Mouse (Mus musculus): ENCODE data around the gene Kif5c.

Gene Kif5c

GRCm38 (mm10) chr2:49745094-49745781, 126.1 kb downstream of the Kif5c start:
- DNase-seq (ENCODE audit: low spot score in 2 of 2), result no peak

GRCm38 (mm10) chr2:49746947-49747346, 127.8 kb downstream of the Kif5c start:
- peak in 1 of 2 experiments; percentile 38 for DNase-seq (ENCODE audit: low spot score in 2 of 2)

GRCm38 (mm10) chr2:49747670-49748069, 128.6 kb downstream of the Kif5c start:
- no peak for DNase-seq (ENCODE audit: low spot score in 2 of 2)

- no peak for DNase-seq (ENCODE audit: low spot score in 2 of 2)
Observed at GRCm38 (mm10) chr2:49748628-49749342, 129.7 kb downstream of the Kif5c start.

- no peak for DNase-seq (ENCODE audit: low spot score in 2 of 2)
Observed at GRCm38 (mm10) chr2:49749730-49750576, 130.9 kb downstream of the Kif5c start.

GRCm38 (mm10) chr2:49751544-49752210, 132.6 kb downstream of the Kif5c start:
- no peak for DNase-seq (ENCODE audit: low spot score in 2 of 2)

GRCm38 (mm10) chr2:49752211-49752607, 133.1 kb downstream of the Kif5c start:
- no peak for DNase-seq (ENCODE audit: low spot score in 2 of 2)

GRCm38 (mm10) chr2:49753062-49753461, 134.0 kb downstream of the Kif5c start:
- DNase-seq (ENCODE audit: low spot score in 2 of 2), result no peak

GRCm38 (mm10) chr2:49755054-49755453, 136.0 kb downstream of the Kif5c start:
- DNase-seq (ENCODE audit: low spot score in 2 of 2), result no peak

GRCm38 (mm10) chr2:49757616-49758015, 138.5 kb downstream of the Kif5c start:
- DNase-seq (ENCODE audit: low spot score in 2 of 2), result no peak

- DNase-seq (ENCODE audit: low spot score in 2 of 2), result no peak
Observed at GRCm38 (mm10) chr2:49764331-49764946, 145.3 kb downstream of the Kif5c start.

GRCm38 (mm10) chr2:49768916-49769315, 149.8 kb downstream of the Kif5c start:
- no peak for DNase-seq (ENCODE audit: low spot score in 2 of 2)

- no peak for DNase-seq (ENCODE audit: low spot score in 2 of 2)
Observed at GRCm38 (mm10) chr2:49770440-49770839, 151.3 kb downstream of the Kif5c start.

- no peak for DNase-seq (ENCODE audit: low spot score in 2 of 2)
Observed at GRCm38 (mm10) chr2:49771172-49771571, 152.1 kb downstream of the Kif5c start.

- no peak for DNase-seq (ENCODE audit: low spot score in 2 of 2)
Observed at GRCm38 (mm10) chr2:49773194-49773931, 154.3 kb downstream of the Kif5c start.

- DNase-seq (ENCODE audit: low spot score in 2 of 2), result no peak
Observed at GRCm38 (mm10) chr2:49774180-49774579, 155.1 kb downstream of the Kif5c start.

- DNase-seq (ENCODE audit: low spot score in 2 of 2), result no peak
Observed at GRCm38 (mm10) chr2:49775187-49775586, 156.1 kb downstream of the Kif5c start.

GRCm38 (mm10) chr2:49775735-49776134, 156.6 kb downstream of the Kif5c start:
- no peak for DNase-seq (ENCODE audit: low spot score in 2 of 2)

GRCm38 (mm10) chr2:49776407-49776806, 157.3 kb downstream of the Kif5c start:
- no peak for DNase-seq (ENCODE audit: low spot score in 2 of 2)

GRCm38 (mm10) chr2:49787376-49788050, 168.4 kb downstream of the Kif5c start, which contains the start of gene Lypd6b:
Gene Lypd6b, plus strand, starts transcription at chr2:49787688.
- no peak for DNase-seq (ENCODE audit: low spot score in 2 of 2)
